Mouse (Mus musculus): ENCODE results near the gene D17Wsu92e. TPM values are rescaled to one million over a fixed set of nuclear protein-coding genes. Genes with fewer than 3 reads are reported as not detected.
A peak's percentile ranks its signal among the peaks of the same experiment; 100 is the strongest.

The D17Wsu92e gene
- polyA plus RNA-seq, 1 experiment from 2014 or later = 22.3 TPM

DNA sequence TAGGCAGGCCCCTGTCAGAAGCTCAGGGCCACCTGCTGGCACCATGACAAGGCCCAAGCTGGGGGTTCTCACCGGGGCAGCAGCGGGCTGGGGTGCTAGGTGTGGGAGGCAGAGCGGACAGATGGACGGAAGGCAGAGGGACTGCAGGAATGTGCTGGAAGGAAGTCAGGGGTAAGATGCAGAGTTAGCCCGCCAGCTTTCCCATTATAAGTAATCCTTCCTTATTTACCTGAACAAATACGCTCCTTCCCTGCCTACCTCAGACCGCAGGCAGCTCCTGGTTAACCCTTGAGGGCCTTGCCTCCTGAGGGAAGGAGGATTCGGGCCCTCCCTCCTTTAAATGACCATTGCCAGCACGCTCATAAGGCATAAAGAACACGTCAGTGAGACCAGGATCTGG is 91.7 kb downstream of the D17Wsu92e start, which contains the start of gene Spdef:
TSS of gene Spdef (minus strand) at position 186 of the 400 bp plus-strand sequence.
- Histone ChIP-seq H3K36me3 (ENCODE audit: control insufficient read depth, insufficient read depth, low read length) (no peaks in the 10 kb centered on the region), H3K4me2 (replicated peaks; ENCODE audit: low read depth, low read length) (peak within 1 kb of the TSS; percentile 30), H3K27me3 (ENCODE audit: control insufficient read depth, insufficient read depth, low read length) (no peaks in the 10 kb centered on the region), H3K9ac (replicated peaks; ENCODE audit: low read depth, low read length) (no peak within 1 kb of the TSS; the same call in 1 of the 2 replicates), H3K4me3 (ENCODE audit: low read depth, low read length) (peak within 1 kb of the TSS; percentile 23), H3K9me3 (ENCODE audit: control insufficient read depth, low read depth, low read length) (no peaks in the 10 kb centered on the region; the same call in 1 of the 2 replicates), H3K4me1 (ENCODE audit: control insufficient read depth, insufficient read depth, low read length) (peaks cover 17% of the 10 kb centered on the region), H3K27ac (ENCODE audit: low read length) (peak within 1 kb of the TSS; percentile 44; the same call in 1 of the 2 replicates)
- ATAC-seq (ENCODE audit: insufficient number of reproducible peaks, insufficient read depth, low FRiP score, low read depth) = no peak
- WGBS = 57% methylated on average over 10 of the region's 10 CpGs

DNA sequence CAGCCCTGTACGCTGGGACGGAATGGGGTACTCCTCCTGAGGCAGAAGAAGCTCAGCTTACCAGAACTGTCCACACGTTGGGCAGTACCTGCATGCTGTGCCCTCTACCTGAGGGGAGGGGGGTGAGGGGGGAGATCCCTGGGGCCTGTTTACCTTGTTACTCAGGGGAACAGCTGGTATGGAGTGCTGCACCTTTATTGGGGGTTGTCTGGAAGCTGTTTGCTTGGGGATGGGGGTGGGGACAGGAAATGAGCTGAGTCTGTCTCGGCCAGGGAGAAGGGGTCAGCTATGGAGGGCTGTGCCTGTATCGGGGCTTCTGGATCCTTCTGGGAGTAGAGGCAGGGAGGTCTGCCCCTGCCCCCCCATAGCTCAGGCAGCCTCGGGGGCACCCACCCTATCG is 93.9 kb downstream of the D17Wsu92e start:
- Histone ChIP-seq H3K27ac (ENCODE audit: low read length) (no peak overlapping the region), H3K9ac (replicated peaks; ENCODE audit: low read depth, low read length) (no peak overlapping the region), H3K4me3 (ENCODE audit: low read depth, low read length) (no peak overlapping the region), H3K27me3 (ENCODE audit: control insufficient read depth, insufficient read depth, low read length) (no peaks in the 10 kb centered on the region), H3K36me3 (ENCODE audit: control insufficient read depth, insufficient read depth, low read length) (no peaks in the 10 kb centered on the region), H3K4me2 (replicated peaks; ENCODE audit: low read depth, low read length) (peak overlapping the region; percentile 27), H3K9me3 (ENCODE audit: control insufficient read depth, low read depth, low read length) (no peaks in the 10 kb centered on the region; the same call in 1 of the 2 replicates), H3K4me1 (ENCODE audit: control insufficient read depth, insufficient read depth, low read length) (peaks cover 17% of the 10 kb centered on the region)
- 34% methylated on average over 7 of the region's 7 CpGs for WGBS
- ATAC-seq (ENCODE audit: insufficient number of reproducible peaks, insufficient read depth, low FRiP score, low read depth) = 0 out of 2 replicates have a peak, but pooled peaks have one; percentile 5

DNA sequence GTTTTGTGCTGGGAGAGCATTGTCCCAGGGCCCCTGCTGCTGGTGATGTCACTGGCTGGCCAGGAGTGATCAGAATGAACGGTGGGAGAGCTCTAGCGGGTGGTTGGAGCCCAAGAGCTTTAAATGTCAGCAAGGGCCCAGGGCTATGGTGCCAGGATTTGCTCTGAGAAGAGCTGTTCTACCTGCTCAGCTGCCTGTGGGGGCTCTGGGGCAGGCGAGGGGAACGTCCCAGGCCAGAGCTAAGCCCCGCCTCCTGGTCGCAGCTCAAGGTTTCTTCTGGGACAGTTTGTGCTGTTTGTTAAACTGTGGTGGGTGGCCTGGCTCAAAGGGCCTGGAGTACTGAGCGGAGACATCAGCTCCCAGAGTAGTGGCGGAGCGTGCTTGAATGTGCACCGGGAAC is 95.0 kb downstream of the D17Wsu92e start:
- H3K9ac ChIP-seq (replicated peaks; ENCODE audit: low read depth, low read length) = no peak overlapping the region
- peak overlapping the region; percentile 10; the same call in 1 of the 2 replicates for H3K4me2 ChIP-seq (replicated peaks; ENCODE audit: low read depth, low read length)
- peaks cover 17% of the 10 kb centered on the region for H3K4me1 ChIP-seq (ENCODE audit: control insufficient read depth, insufficient read depth, low read length)
- H3K36me3 ChIP-seq (ENCODE audit: control insufficient read depth, insufficient read depth, low read length) = no peaks in the 10 kb centered on the region
- H3K27ac ChIP-seq (ENCODE audit: low read length) = peak overlapping the region; percentile 21; the same call in 1 of the 2 replicates
- H3K27me3 ChIP-seq (ENCODE audit: control insufficient read depth, insufficient read depth, low read length) = no peaks in the 10 kb centered on the region
- ATAC-seq (ENCODE audit: insufficient number of reproducible peaks, insufficient read depth, low FRiP score, low read depth) = no peak
- no peaks in the 10 kb centered on the region; the same call in 1 of the 2 replicates for H3K9me3 ChIP-seq (ENCODE audit: control insufficient read depth, low read depth, low read length)
- WGBS = 15% methylated on average over 10 of the region's 10 CpGs
- H3K4me3 ChIP-seq (ENCODE audit: low read depth, low read length) = no peak overlapping the region

DNA sequence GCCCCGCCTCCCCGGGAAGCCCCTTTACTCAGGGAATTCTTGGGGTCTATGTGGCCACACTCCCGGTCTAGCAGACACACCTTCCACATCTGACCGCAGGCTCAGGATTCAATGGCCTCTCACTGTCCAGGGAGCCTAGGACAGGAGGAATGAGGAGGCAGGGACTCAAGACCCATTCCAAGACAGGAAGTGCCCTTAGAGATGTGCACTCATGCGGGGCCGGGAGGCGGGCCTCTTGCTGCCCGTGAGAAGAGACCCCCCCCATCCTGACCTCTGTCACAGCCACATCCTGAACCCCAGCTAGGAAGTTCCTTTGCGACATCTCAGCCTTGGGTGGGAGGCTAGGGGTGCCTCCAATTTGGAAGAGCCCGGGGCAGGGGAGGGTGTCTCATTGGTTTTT is 95.4 kb downstream of the D17Wsu92e start:
- Histone ChIP-seq H3K9me3 (ENCODE audit: control insufficient read depth, low read depth, low read length) (no peaks in the 10 kb centered on the region), H3K9ac (replicated peaks; ENCODE audit: low read depth, low read length) (no peak overlapping the region), H3K36me3 (ENCODE audit: control insufficient read depth, insufficient read depth, low read length) (no peaks in the 10 kb centered on the region), H3K4me1 (ENCODE audit: control insufficient read depth, insufficient read depth, low read length) (peaks cover 17% of the 10 kb centered on the region), H3K4me3 (ENCODE audit: low read depth, low read length) (no peak overlapping the region), H3K4me2 (replicated peaks; ENCODE audit: low read depth, low read length) (peak overlapping the region; percentile 10; the same call in 1 of the 2 replicates), H3K27ac (ENCODE audit: low read length) (no peak overlapping the region; the same call in 1 of the 2 replicates), H3K27me3 (ENCODE audit: control insufficient read depth, insufficient read depth, low read length) (no peaks in the 10 kb centered on the region)
- no peak for ATAC-seq (ENCODE audit: insufficient number of reproducible peaks, insufficient read depth, low FRiP score, low read depth)
- 43% methylated on average over 10 of the region's 10 CpGs for WGBS

DNA sequence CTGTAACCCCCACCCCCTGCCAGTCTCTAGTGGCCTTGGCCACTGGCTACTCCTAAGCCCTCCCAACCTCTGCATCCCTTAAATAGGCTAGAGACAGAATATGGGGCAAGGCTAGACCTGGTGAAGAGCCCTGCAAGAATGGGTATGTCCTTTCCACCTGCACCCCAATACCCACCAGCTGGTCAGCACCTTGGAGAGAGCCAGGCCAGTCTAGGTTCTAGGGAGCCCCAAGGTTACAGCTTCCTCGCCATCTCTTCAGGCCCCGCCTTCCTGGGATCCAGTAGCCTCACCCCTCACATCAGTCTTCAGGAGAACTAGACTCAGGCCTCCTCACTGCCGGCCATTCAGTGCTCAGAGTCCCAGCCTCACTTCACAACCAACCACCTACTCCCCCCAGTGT is 96.1 kb downstream of the D17Wsu92e start:
- H3K36me3 ChIP-seq (ENCODE audit: control insufficient read depth, insufficient read depth, low read length) = no peaks in the 10 kb centered on the region
- no peak overlapping the region for H3K9ac ChIP-seq (replicated peaks; ENCODE audit: low read depth, low read length)
- 25% methylated on average over 3 of the region's 3 CpGs for WGBS
- H3K27ac ChIP-seq (ENCODE audit: low read length) = no peak overlapping the region
- no peak for ATAC-seq (ENCODE audit: insufficient number of reproducible peaks, insufficient read depth, low FRiP score, low read depth)
- H3K4me1 ChIP-seq (ENCODE audit: control insufficient read depth, insufficient read depth, low read length) = peaks cover 17% of the 10 kb centered on the region
- no peaks in the 10 kb centered on the region for H3K27me3 ChIP-seq (ENCODE audit: control insufficient read depth, insufficient read depth, low read length)
- no peak overlapping the region for H3K4me3 ChIP-seq (ENCODE audit: low read depth, low read length)
- no peak overlapping the region for H3K4me2 ChIP-seq (replicated peaks; ENCODE audit: low read depth, low read length)
- H3K9me3 ChIP-seq (ENCODE audit: control insufficient read depth, low read depth, low read length) = no peaks in the 10 kb centered on the region

DNA sequence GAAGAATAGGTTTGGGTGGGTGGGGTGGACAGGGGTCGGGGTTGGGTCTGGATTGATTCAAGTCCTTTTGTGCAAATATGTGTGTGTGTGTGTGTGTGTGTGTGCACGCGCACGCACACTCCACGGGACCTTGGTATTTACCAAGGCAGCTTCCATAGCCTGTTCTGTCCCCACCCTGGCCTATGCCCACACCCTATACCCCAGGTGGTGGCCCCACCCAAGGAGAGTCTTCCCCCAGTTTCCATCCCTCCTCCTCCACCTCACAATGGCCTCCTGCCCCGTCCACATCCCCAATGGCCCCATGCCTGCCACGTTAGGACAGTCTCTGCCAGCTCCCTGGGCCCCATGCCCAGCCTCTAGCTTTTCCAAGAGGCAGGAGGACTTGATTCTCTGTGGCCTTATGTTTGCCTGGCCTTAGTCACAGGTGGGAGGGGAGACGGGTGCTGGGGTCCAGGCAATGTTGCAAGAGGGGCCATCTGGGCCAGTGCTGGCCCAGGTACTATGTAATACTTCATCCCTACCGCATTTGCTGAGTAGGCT is 99.3 kb downstream of the D17Wsu92e start:
- no peaks in the 10 kb centered on the region for H3K27me3 ChIP-seq (ENCODE audit: control insufficient read depth, insufficient read depth, low read length)
- WGBS = 69% methylated on average over 9 of the region's 9 CpGs
- H3K4me2 ChIP-seq (replicated peaks; ENCODE audit: low read depth, low read length) = no peak overlapping the region
- ATAC-seq (ENCODE audit: insufficient number of reproducible peaks, insufficient read depth, low FRiP score, low read depth) = peak; percentile 24; the same call in 1 of the 2 replicates
- no peak overlapping the region for H3K9ac ChIP-seq (replicated peaks; ENCODE audit: low read depth, low read length)
- H3K36me3 ChIP-seq (ENCODE audit: control insufficient read depth, insufficient read depth, low read length) = no peaks in the 10 kb centered on the region
- no peaks in the 10 kb centered on the region for H3K9me3 ChIP-seq (ENCODE audit: control insufficient read depth, low read depth, low read length)
- H3K4me1 ChIP-seq (ENCODE audit: control insufficient read depth, insufficient read depth, low read length) = peaks cover 12% of the 10 kb centered on the region
- H3K27ac ChIP-seq (ENCODE audit: low read length) = no peak overlapping the region
- H3K4me3 ChIP-seq (ENCODE audit: low read depth, low read length) = no peak overlapping the region

DNA sequence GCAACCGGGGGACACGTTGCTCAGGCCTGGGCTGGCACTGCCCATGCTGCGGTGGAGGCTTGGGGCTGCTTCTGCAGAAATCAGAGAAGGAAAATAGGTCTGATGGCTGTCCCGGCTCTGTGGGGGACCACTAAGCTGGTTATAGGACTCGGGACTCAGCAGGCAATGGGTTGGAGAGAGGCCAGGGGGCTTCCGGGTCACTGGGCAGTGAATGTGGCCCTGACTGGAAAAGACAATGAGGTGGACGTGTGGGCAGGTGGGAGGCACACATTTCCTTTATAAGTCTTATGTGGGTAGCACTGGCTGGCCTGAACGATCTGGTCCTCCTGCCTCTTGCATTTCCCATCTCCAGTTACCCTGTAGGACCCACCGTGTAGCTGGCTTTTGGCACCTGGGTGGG is 100.1 kb downstream of the D17Wsu92e start:
- H3K9me3 ChIP-seq (ENCODE audit: control insufficient read depth, low read depth, low read length) = no peaks in the 10 kb centered on the region
- 67% methylated on average over 9 of the region's 9 CpGs for WGBS
- H3K4me3 ChIP-seq (ENCODE audit: low read depth, low read length) = no peak overlapping the region
- H3K27me3 ChIP-seq (ENCODE audit: control insufficient read depth, insufficient read depth, low read length) = no peaks in the 10 kb centered on the region
- H3K36me3 ChIP-seq (ENCODE audit: control insufficient read depth, insufficient read depth, low read length) = no peaks in the 10 kb centered on the region
- H3K4me2 ChIP-seq (replicated peaks; ENCODE audit: low read depth, low read length) = no peak overlapping the region
- H3K27ac ChIP-seq (ENCODE audit: low read length) = no peak overlapping the region
- H3K9ac ChIP-seq (replicated peaks; ENCODE audit: low read depth, low read length) = no peak overlapping the region
- peaks cover 5% of the 10 kb centered on the region; the same call in 1 of the 2 replicates for H3K4me1 ChIP-seq (ENCODE audit: control insufficient read depth, insufficient read depth, low read length)
- ATAC-seq (ENCODE audit: insufficient number of reproducible peaks, insufficient read depth, low FRiP score, low read depth) = no peak

DNA sequence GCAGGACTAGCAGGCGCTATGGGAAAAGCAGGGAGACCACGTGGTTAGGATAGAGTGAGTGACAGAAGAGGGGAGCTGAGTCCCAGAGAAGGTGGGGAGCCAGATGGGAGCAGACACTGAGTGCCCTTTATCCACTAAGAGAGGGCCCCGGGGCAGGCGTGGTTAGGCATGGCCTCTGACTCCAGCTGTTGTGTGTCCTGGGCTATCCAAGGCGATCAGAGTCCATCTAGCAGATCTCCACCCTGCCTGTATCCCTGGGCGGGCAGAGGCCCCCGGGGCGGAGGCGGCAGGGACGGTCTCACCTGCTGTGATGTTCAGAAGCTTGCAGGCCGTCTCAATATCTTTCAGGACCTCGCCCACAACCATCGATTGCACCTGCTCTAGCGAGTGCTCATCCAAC is 100.8 kb downstream of the D17Wsu92e start:
- ATAC-seq (ENCODE audit: insufficient number of reproducible peaks, insufficient read depth, low FRiP score, low read depth) = no peak
- H3K4me2 ChIP-seq (replicated peaks; ENCODE audit: low read depth, low read length) = no peak overlapping the region
- H3K4me3 ChIP-seq (ENCODE audit: low read depth, low read length) = no peak overlapping the region

DNA sequence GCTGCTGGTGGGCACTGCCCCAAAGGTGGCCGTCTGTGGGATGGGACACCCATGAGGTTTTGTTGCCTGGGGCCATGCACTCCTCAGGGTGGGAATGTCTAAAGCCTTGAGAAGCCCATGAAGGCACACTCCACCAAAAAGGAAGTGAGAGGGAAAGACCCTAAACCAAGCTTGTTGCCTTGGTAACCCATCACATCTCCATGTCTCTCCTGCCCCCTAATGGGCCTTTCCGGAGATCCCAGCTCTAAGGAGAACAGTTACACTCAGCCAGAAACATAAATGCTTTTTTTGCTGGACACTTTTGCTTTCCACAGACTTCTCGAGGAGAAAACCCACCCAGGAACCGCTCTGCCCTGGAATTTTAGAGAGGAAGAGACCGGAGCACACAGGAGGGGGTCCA is 102.2 kb downstream of the D17Wsu92e start:
- Histone ChIP-seq H3K36me3 (ENCODE audit: control insufficient read depth, insufficient read depth, low read length) (no peaks in the 10 kb centered on the region), H3K4me3 (ENCODE audit: low read depth, low read length) (no peak overlapping the region), H3K27me3 (ENCODE audit: control insufficient read depth, insufficient read depth, low read length) (no peaks in the 10 kb centered on the region), H3K9ac (replicated peaks; ENCODE audit: low read depth, low read length) (no peak overlapping the region), H3K9me3 (ENCODE audit: control insufficient read depth, low read depth, low read length) (no peaks in the 10 kb centered on the region), H3K4me2 (replicated peaks; ENCODE audit: low read depth, low read length) (no peak overlapping the region), H3K27ac (ENCODE audit: low read length) (no peak overlapping the region), H3K4me1 (ENCODE audit: control insufficient read depth, insufficient read depth, low read length) (no peaks in the 10 kb centered on the region)
- no peak for ATAC-seq (ENCODE audit: insufficient number of reproducible peaks, insufficient read depth, low FRiP score, low read depth)
- WGBS = 67% methylated on average over 5 of the region's 5 CpGs

More for the DNA sequence above, 100.8 kb downstream of the D17Wsu92e start:
- WGBS = 71% methylated on average over 14 of the region's 14 CpGs
- H3K9me3 ChIP-seq (ENCODE audit: control insufficient read depth, low read depth, low read length) = no peaks in the 10 kb centered on the region
- no peaks in the 10 kb centered on the region for H3K27me3 ChIP-seq (ENCODE audit: control insufficient read depth, insufficient read depth, low read length)
- no peaks in the 10 kb centered on the region for H3K36me3 ChIP-seq (ENCODE audit: control insufficient read depth, insufficient read depth, low read length)
- no peak overlapping the region for H3K27ac ChIP-seq (ENCODE audit: low read length)
- H3K4me1 ChIP-seq (ENCODE audit: control insufficient read depth, insufficient read depth, low read length) = no peaks in the 10 kb centered on the region
- no peak overlapping the region for H3K9ac ChIP-seq (replicated peaks; ENCODE audit: low read depth, low read length)
